Mouse (Mus musculus): ENCODE results near the gene Atp2b2. TPM values are rescaled to one million over a fixed set of nuclear protein-coding genes. Genes with fewer than 3 reads are reported as not detected.

The Atp2b2 gene
- polyA plus RNA-seq, 1 experiment from 2014 or later: 0.25 TPM

GRCm38 (mm10) chr6:113830463-113830862 lies 211.9 kb downstream of the Atp2b2 start:
- Histone ChIP-seq H3K9me3 (no peaks in the 10 kb centered on the region), H3K27ac (no peak overlapping the region), H3K36me3 (no peaks in the 10 kb centered on the region), H3K4me3 (replicated peaks) (no peak overlapping the region), H3K4me2 (no peak overlapping the region), H3K27me3 (no peaks in the 10 kb centered on the region; the same call in 1 of the 2 replicates), H3K9ac (replicated peaks) (no peak overlapping the region), H3K4me1 (replicated peaks) (no peaks in the 10 kb centered on the region)
- ATAC-seq (ENCODE audit: insufficient number of reproducible peaks, insufficient read depth, low FRiP score, low TSS enrichment, low read depth): no peak
- WGBS: 93% methylated on average over 2 of the region's 2 CpGs

- no peaks in the 10 kb centered on the region for H3K4me1 ChIP-seq (replicated peaks)
- H3K36me3 ChIP-seq: no peaks in the 10 kb centered on the region
- no peak for ATAC-seq (ENCODE audit: insufficient number of reproducible peaks, insufficient read depth, low FRiP score, low TSS enrichment, low read depth)
- H3K27ac ChIP-seq: no peak overlapping the region
- H3K4me3 ChIP-seq (replicated peaks): no peak overlapping the region
- no peak overlapping the region for H3K4me2 ChIP-seq
- 80% methylated on average over 4 of the region's 4 CpGs for WGBS
- H3K9ac ChIP-seq (replicated peaks): no peak overlapping the region
- H3K27me3 ChIP-seq: no peaks in the 10 kb centered on the region; the same call in 1 of the 2 replicates
- no peaks in the 10 kb centered on the region for H3K9me3 ChIP-seq
Observed at GRCm38 (mm10) chr6:113827309-113827708, 215.1 kb downstream of the Atp2b2 start.

GRCm38 (mm10) chr6:113822417-113822816 lies 220.0 kb downstream of the Atp2b2 start:
- Histone ChIP-seq H3K9me3 (no peaks in the 10 kb centered on the region), H3K27me3 (no peaks in the 10 kb centered on the region), H3K4me1 (replicated peaks) (no peaks in the 10 kb centered on the region), H3K36me3 (no peaks in the 10 kb centered on the region), H3K9ac (replicated peaks) (no peak overlapping the region), H3K27ac (no peak overlapping the region), H3K4me3 (replicated peaks) (no peak overlapping the region), H3K4me2 (no peak overlapping the region)
- ATAC-seq (ENCODE audit: insufficient number of reproducible peaks, insufficient read depth, low FRiP score, low TSS enrichment, low read depth): no peak
- 37% methylated on average over 7 of the region's 7 CpGs for WGBS

GRCm38 (mm10) chr6:113816690-113817089 lies 225.7 kb downstream of the Atp2b2 start:
- Histone ChIP-seq H3K4me3 (replicated peaks) (no peak overlapping the region), H3K4me1 (replicated peaks) (no peaks in the 10 kb centered on the region), H3K9ac (replicated peaks) (no peak overlapping the region), H3K4me2 (no peak overlapping the region), H3K27me3 (no peaks in the 10 kb centered on the region), H3K27ac (no peak overlapping the region), H3K9me3 (no peaks in the 10 kb centered on the region), H3K36me3 (no peaks in the 10 kb centered on the region)
- 92% methylated on average over 3 of the region's 3 CpGs for WGBS
- ATAC-seq (ENCODE audit: insufficient number of reproducible peaks, insufficient read depth, low FRiP score, low TSS enrichment, low read depth): no peak

GRCm38 (mm10) chr6:113811462-113811861 lies 231.0 kb downstream of the Atp2b2 start:
- Histone ChIP-seq H3K4me3 (replicated peaks) (no peak overlapping the region), H3K27ac (no peak overlapping the region), H3K4me2 (no peak overlapping the region), H3K9ac (replicated peaks) (no peak overlapping the region), H3K4me1 (replicated peaks) (no peaks in the 10 kb centered on the region), H3K9me3 (no peaks in the 10 kb centered on the region), H3K36me3 (no peaks in the 10 kb centered on the region), H3K27me3 (0 out of 2 replicates have a peak, but pooled peaks cover 8% of the 10 kb centered on the region)
- no peak for ATAC-seq (ENCODE audit: insufficient number of reproducible peaks, insufficient read depth, low FRiP score, low TSS enrichment, low read depth)
- WGBS: 61% methylated on average over 1 of the region's 1 CpGs

GRCm38 (mm10) chr6:113810667-113811066 lies 231.7 kb downstream of the Atp2b2 start:
- no peak overlapping the region for H3K9ac ChIP-seq (replicated peaks)
- no peak overlapping the region for H3K27ac ChIP-seq
- 0 out of 2 replicates have a peak, but pooled peaks cover 8% of the 10 kb centered on the region for H3K27me3 ChIP-seq
- H3K4me1 ChIP-seq (replicated peaks): no peaks in the 10 kb centered on the region
- H3K9me3 ChIP-seq: no peaks in the 10 kb centered on the region
- ATAC-seq (ENCODE audit: insufficient number of reproducible peaks, insufficient read depth, low FRiP score, low TSS enrichment, low read depth): no peak
- no peaks in the 10 kb centered on the region for H3K36me3 ChIP-seq
- 85% methylated on average over 4 of the region's 4 CpGs for WGBS
- H3K4me2 ChIP-seq: no peak overlapping the region
- H3K4me3 ChIP-seq (replicated peaks): no peak overlapping the region

GRCm38 (mm10) chr6:113806241-113806640 lies 236.2 kb downstream of the Atp2b2 start:
- no peaks in the 10 kb centered on the region for H3K4me1 ChIP-seq (replicated peaks)
- H3K4me3 ChIP-seq (replicated peaks): no peak overlapping the region
- no peak overlapping the region for H3K9ac ChIP-seq (replicated peaks)
- H3K9me3 ChIP-seq: peaks cover 10% of the 10 kb centered on the region; the same call in 1 of the 2 replicates
- no peak overlapping the region for H3K4me2 ChIP-seq
- WGBS: 77% methylated on average over 5 of the region's 5 CpGs
- H3K27ac ChIP-seq: no peak overlapping the region
- peaks cover 14% of the 10 kb centered on the region; the same call in 1 of the 2 replicates for H3K27me3 ChIP-seq
- H3K36me3 ChIP-seq: no peaks in the 10 kb centered on the region
- no peak for ATAC-seq (ENCODE audit: insufficient number of reproducible peaks, insufficient read depth, low FRiP score, low TSS enrichment, low read depth)

- Histone ChIP-seq H3K4me1 (replicated peaks) (peaks cover 16% of the 10 kb centered on the region), H3K4me2 (no peak overlapping the region), H3K36me3 (no peaks in the 10 kb centered on the region), H3K27ac (no peak overlapping the region), H3K4me3 (replicated peaks) (no peak overlapping the region), H3K27me3 (peaks cover 22% of the 10 kb centered on the region), H3K9me3 (peaks cover 10% of the 10 kb centered on the region; the same call in 1 of the 2 replicates), H3K9ac (replicated peaks) (no peak overlapping the region)
- ATAC-seq (ENCODE audit: insufficient number of reproducible peaks, insufficient read depth, low FRiP score, low TSS enrichment, low read depth): no peak
Observed at GRCm38 (mm10) chr6:113801233-113801632, 241.2 kb downstream of the Atp2b2 start.

- 83% methylated on average over 3 of the region's 3 CpGs for WGBS
- no peak overlapping the region for H3K9ac ChIP-seq (replicated peaks)
- H3K27ac ChIP-seq: no peak overlapping the region
- H3K4me3 ChIP-seq (replicated peaks): no peak overlapping the region
- no peak overlapping the region for H3K4me2 ChIP-seq
- H3K9me3 ChIP-seq: peaks cover 5% of the 10 kb centered on the region; the same call in 1 of the 2 replicates
- peaks cover 25% of the 10 kb centered on the region for H3K27me3 ChIP-seq
- ATAC-seq (ENCODE audit: insufficient number of reproducible peaks, insufficient read depth, low FRiP score, low TSS enrichment, low read depth): no peak
- H3K4me1 ChIP-seq (replicated peaks): peaks cover 28% of the 10 kb centered on the region
- no peaks in the 10 kb centered on the region for H3K36me3 ChIP-seq
Observed at GRCm38 (mm10) chr6:113799915-113800314, 242.5 kb downstream of the Atp2b2 start.

GRCm38 (mm10) chr6:113799349-113799748 lies 243.1 kb downstream of the Atp2b2 start:
- Histone ChIP-seq H3K4me1 (replicated peaks) (peaks cover 33% of the 10 kb centered on the region), H3K4me3 (replicated peaks) (no peak overlapping the region), H3K4me2 (no peak overlapping the region), H3K36me3 (no peaks in the 10 kb centered on the region), H3K27me3 (peaks cover 25% of the 10 kb centered on the region), H3K9me3 (no peaks in the 10 kb centered on the region), H3K9ac (replicated peaks) (no peak overlapping the region), H3K27ac (no peak overlapping the region)
- no peak for ATAC-seq (ENCODE audit: insufficient number of reproducible peaks, insufficient read depth, low FRiP score, low TSS enrichment, low read depth)
- 28% methylated on average over 9 of the region's 9 CpGs for WGBS

- 17% methylated on average over 2 of the region's 2 CpGs for WGBS
- peaks cover 33% of the 10 kb centered on the region for H3K4me1 ChIP-seq (replicated peaks)
- no peaks in the 10 kb centered on the region for H3K9me3 ChIP-seq
- H3K36me3 ChIP-seq: no peaks in the 10 kb centered on the region
- no peak overlapping the region for H3K27ac ChIP-seq
- no peak overlapping the region for H3K9ac ChIP-seq (replicated peaks)
- H3K4me3 ChIP-seq (replicated peaks): no peak overlapping the region
- H3K27me3 ChIP-seq: peaks cover 26% of the 10 kb centered on the region
- ATAC-seq (ENCODE audit: insufficient number of reproducible peaks, insufficient read depth, low FRiP score, low TSS enrichment, low read depth): no peak
- no peak overlapping the region for H3K4me2 ChIP-seq
Observed at GRCm38 (mm10) chr6:113798921-113799320, 243.5 kb downstream of the Atp2b2 start.

GRCm38 (mm10) chr6:113795241-113795702 lies 247.1 kb downstream of the Atp2b2 start:
- Histone ChIP-seq H3K9me3 (no peaks in the 10 kb centered on the region), H3K27me3 (peaks cover 37% of the 10 kb centered on the region), H3K27ac (no peak overlapping the region), H3K9ac (replicated peaks) (no peak overlapping the region), H3K4me1 (replicated peaks) (peaks cover 33% of the 10 kb centered on the region), H3K4me2 (no peak overlapping the region), H3K4me3 (replicated peaks) (no peak overlapping the region), H3K36me3 (no peaks in the 10 kb centered on the region)
- WGBS: under 1% methylated on average over 4 of the region's 4 CpGs
- ATAC-seq (ENCODE audit: insufficient number of reproducible peaks, insufficient read depth, low FRiP score, low TSS enrichment, low read depth): peak; percentile 69

Measured in limb, embryonic 12.5 days (tissue).